Mouse (Mus musculus) layer of hippocampus, adult 11-12 months (tissue): ENCODE results near the gene Fbrs.
"Not testable (repeated sequence)": the region's sequence is repeated elsewhere in the genome, so short reads cannot be mapped to it uniquely, and the experiment has no call there.

Source experiments
- DNase-seq: peaks from one replicate; pipeline ENCODE4 v3.0.0; 2022; ENCODE audit warnings: low spot score

The Fbrs gene

GRCm38 (mm10) chr7:127476336-127476735 is 2.7 kb upstream of the Fbrs start:
- no peak for DNase-seq

GRCm38 (mm10) chr7:127476855-127477254 is 2.1 kb upstream of the Fbrs start:
- DNase-seq, result no peak

GRCm38 (mm10) chr7:127477687-127478634 is 1.0 kb upstream of the Fbrs start:
- peak; percentile 100 for DNase-seq

GRCm38 (mm10) chr7:127479318-127480225 is 573 bp downstream of the Fbrs start:
- DNase-seq, result no peak

- DNase-seq, result no peak
Measured at GRCm38 (mm10) chr7:127480321-127480720, 1.3 kb downstream of the Fbrs start.

- DNase-seq, result no peak
Measured at GRCm38 (mm10) chr7:127485416-127485815, 6.4 kb downstream of the Fbrs start.

- not testable (repeated sequence) for DNase-seq
Measured at GRCm38 (mm10) chr7:127488364-127488763, 9.4 kb downstream of the Fbrs start.

GRCm38 (mm10) chr7:127489982-127490381 is 11.0 kb downstream of the Fbrs start:
- DNase-seq, result no peak

- no peak for DNase-seq
Measured at GRCm38 (mm10) chr7:127491846-127492245, 12.8 kb downstream of the Fbrs start.

- DNase-seq, result no peak
Measured at GRCm38 (mm10) chr7:127494648-127495047, 15.6 kb downstream of the Fbrs start.

- DNase-seq, result no peak
Measured at GRCm38 (mm10) chr7:127497382-127497781, 18.4 kb downstream of the Fbrs start.

GRCm38 (mm10) chr7:127498407-127498806 is 19.4 kb downstream of the Fbrs start:
- peak; percentile 53 for DNase-seq

- DNase-seq, result no peak
Measured at GRCm38 (mm10) chr7:127508291-127508690, 29.3 kb downstream of the Fbrs start.

- not testable (repeated sequence) for DNase-seq
Measured at GRCm38 (mm10) chr7:127509830-127510229, 30.8 kb downstream of the Fbrs start.

GRCm38 (mm10) chr7:127511241-127511640 is 32.2 kb downstream of the Fbrs start:
- no peak for DNase-seq

GRCm38 (mm10) chr7:127511808-127512230 is 32.8 kb downstream of the Fbrs start, which contains the start of gene Srcap:
TSS of gene Srcap (plus strand) at chr7:127511983.
- DNase-seq, result peak; percentile 97

GRCm38 (mm10) chr7:127512231-127513015 is 33.4 kb downstream of the Fbrs start:
- peak; percentile 90 for DNase-seq

- DNase-seq, result peak; percentile 22
Measured at GRCm38 (mm10) chr7:127513016-127513390, 34.0 kb downstream of the Fbrs start.

GRCm38 (mm10) chr7:127513781-127514180 is 34.8 kb downstream of the Fbrs start:
- DNase-seq, result no peak

- no peak for DNase-seq
Measured at GRCm38 (mm10) chr7:127515846-127516245, 36.8 kb downstream of the Fbrs start.

- DNase-seq, result no peak
Measured at GRCm38 (mm10) chr7:127516344-127516743, 37.3 kb downstream of the Fbrs start.

- no peak for DNase-seq
Measured at GRCm38 (mm10) chr7:127519284-127519683, 40.3 kb downstream of the Fbrs start, which contains the start of gene Gm42715. TSS of gene Gm42715 (plus strand) at chr7:127519584.
